Mouse (Mus musculus) thymus, adult 2 months (tissue): ENCODE results near the gene Sowahb.

Experiments used
- CTCF ChIP-seq: fragments of 200-500 bp; IDR thresholded peaks from 2 replicates; pipeline ENCODE4 v1.5.1; 2012; ENCODE audit warnings: mild to moderate bottlenecking, control low read depth, low read length, moderate library complexity, borderline replicate concordance; ENCODE audit not compliant: control insufficient read depth, poor library complexity, insufficient read depth; ENCODE audit errors: extremely low read depth
- POLR2A ChIP-seq: fragments of 200-500 bp; IDR thresholded peaks from 2 replicates; pipeline ENCODE4 v1.6.1; 2012; ENCODE audit warnings: mild to moderate bottlenecking, low read length, control low read depth, moderate library complexity; ENCODE audit not compliant: control insufficient read depth, poor library complexity, insufficient read depth; ENCODE audit errors: extremely low read depth

GRCm38 (mm10) chr5:93002615-93003014 lies 42.2 kb downstream of the Sowahb start:
- TF ChIP-seq CTCF = no peak
- TF ChIP-seq POLR2A = no peak
